Mouse (Mus musculus): Measurements from ENCODE around the gene Gpr160. TPM values are rescaled to one million over a fixed set of nuclear protein-coding genes. Genes with fewer than 3 reads are reported as not detected.
"Not testable (repeated sequence)": the region's sequence is repeated elsewhere in the genome, so short reads cannot be mapped to it uniquely, and the experiment has no call there.

Gene Gpr160
- polyA plus RNA-seq, 1 experiment from 2014 or later: 1.8 TPM

GRCm38 (mm10) chr3:30859599-30859998 lies 3.8 kb downstream of the Gpr160 start:
- WGBS: 91% methylated on average over 8 of the region's 8 CpGs
- not testable (repeated sequence) for ATAC-seq (ENCODE audit: insufficient number of reproducible peaks, insufficient read depth, low FRiP score, low TSS enrichment, low read depth); H3K27ac ChIP-seq; H3K36me3 ChIP-seq; H3K9me3 ChIP-seq; H3K9ac ChIP-seq (replicated peaks); H3K4me3 ChIP-seq (replicated peaks); H3K4me2 ChIP-seq; H3K4me1 ChIP-seq (replicated peaks)
- peaks cover 30% of the 10 kb centered on the region for H3K27me3 ChIP-seq

- no peak overlapping the region for H3K27ac ChIP-seq
- ATAC-seq (ENCODE audit: insufficient number of reproducible peaks, insufficient read depth, low FRiP score, low TSS enrichment, low read depth): no peak
- H3K27me3 ChIP-seq: peaks cover 19% of the 10 kb centered on the region
- H3K9ac ChIP-seq (replicated peaks): no peak overlapping the region
- H3K4me2 ChIP-seq: no peak overlapping the region
- no peak overlapping the region for H3K4me3 ChIP-seq (replicated peaks)
- H3K4me1 ChIP-seq (replicated peaks): peaks cover 8% of the 10 kb centered on the region; the same call in 1 of the 2 replicates
- H3K36me3 ChIP-seq: no peaks in the 10 kb centered on the region
- WGBS: 72% methylated on average over 4 of the region's 4 CpGs
- no peaks in the 10 kb centered on the region for H3K9me3 ChIP-seq
These were observed 5.0 kb downstream of the Gpr160 start for GRCm38 (mm10) chr3:30860705-30861104.

DNA sequence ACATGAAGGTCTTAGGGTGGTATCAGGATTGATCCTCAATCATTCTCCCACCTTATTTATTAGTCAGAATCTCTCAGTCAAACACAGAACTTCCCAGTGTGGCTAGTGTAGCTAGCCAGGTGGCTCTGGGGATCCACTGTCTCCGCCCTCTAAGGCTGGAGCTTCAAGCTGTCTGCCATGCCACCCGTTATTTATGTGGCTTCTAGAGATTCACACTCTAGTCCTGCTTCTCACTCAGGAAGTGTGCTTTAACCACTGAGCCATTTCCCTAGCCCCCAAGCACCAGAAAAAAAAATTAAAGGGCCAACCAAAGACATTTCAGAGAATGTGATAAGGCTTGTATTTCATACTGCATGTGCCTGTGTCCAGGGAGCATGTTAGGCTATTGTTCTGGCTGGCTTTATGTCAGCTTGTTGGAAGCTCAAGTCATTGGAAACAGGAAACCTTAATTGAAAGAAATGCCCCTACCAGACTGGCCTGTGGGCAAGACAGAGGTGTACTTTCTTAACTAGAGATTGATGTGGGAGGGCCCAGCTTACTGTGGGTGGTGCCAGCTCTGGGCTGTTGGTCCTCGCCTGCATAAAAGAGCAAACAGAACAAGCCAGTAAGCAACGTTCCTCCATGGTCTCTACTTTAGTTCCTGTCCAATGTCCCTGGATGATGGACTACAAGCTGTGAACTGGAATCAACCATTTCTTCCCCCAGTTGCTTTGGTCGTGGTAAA lies 8.1 kb downstream of the Gpr160 start:
- no peak overlapping the region for H3K4me2 ChIP-seq
- H3K4me3 ChIP-seq (replicated peaks): no peak overlapping the region
- WGBS: 67% methylated on average over 5 of the region's 5 CpGs
- H3K27me3 ChIP-seq: no peaks in the 10 kb centered on the region
- H3K9ac ChIP-seq (replicated peaks): no peak overlapping the region
- H3K27ac ChIP-seq: no peak overlapping the region
- H3K36me3 ChIP-seq: no peaks in the 10 kb centered on the region
- no peaks in the 10 kb centered on the region for H3K9me3 ChIP-seq
- ATAC-seq (ENCODE audit: insufficient number of reproducible peaks, insufficient read depth, low FRiP score, low TSS enrichment, low read depth): no peak
- peaks cover 2% of the 10 kb centered on the region; the same call in 1 of the 2 replicates for H3K4me1 ChIP-seq (replicated peaks)

DNA sequence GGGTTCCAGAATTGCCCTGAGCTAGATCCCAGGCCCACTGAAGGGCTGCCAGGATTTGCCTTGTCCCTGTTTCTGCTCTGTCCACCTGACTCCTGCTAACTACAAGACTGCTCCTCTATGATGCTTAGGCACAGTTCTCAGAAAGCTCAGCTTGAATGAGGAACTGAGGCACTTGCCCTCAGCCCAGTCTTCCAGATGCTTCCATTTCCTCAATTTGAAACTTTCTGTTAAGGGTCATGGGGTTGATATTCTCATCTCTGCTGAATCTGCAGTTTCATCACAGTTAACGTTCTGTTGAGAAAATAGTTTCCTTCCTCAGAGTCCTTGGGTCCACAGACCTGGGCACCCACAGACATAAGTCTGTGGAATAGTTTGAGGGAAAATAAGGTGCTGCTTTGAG lies 8.9 kb downstream of the Gpr160 start:
- WGBS: 80% methylated on average over 1 of the region's 1 CpGs
- Histone ChIP-seq H3K9ac (replicated peaks) (no peak overlapping the region), H3K4me3 (replicated peaks) (no peak overlapping the region), H3K9me3 (no peaks in the 10 kb centered on the region), H3K27me3 (no peaks in the 10 kb centered on the region), H3K27ac (no peak overlapping the region), H3K4me2 (no peak overlapping the region), H3K4me1 (replicated peaks) (peaks cover 2% of the 10 kb centered on the region; the same call in 1 of the 2 replicates), H3K36me3 (no peaks in the 10 kb centered on the region)
- ATAC-seq (ENCODE audit: insufficient number of reproducible peaks, insufficient read depth, low FRiP score, low TSS enrichment, low read depth): no peak

DNA sequence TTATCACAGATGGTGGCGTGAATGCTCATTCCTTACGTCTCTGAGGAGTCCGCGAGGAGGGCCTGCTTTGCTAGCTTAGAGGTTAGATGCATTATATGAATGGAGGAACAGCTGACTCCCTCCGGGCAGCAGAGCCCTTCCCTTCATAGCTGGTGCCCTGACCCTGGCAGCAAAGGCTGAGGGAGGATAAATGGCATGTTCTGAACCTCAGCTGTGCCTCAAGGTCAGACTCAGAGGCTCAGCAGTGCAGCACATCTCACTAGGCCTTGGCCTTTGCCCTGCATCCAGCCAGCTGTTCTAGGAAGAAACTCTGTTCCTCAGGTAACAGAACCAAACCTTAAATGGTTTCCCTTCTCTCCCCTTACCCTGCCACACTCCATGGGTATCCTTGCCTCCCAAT lies 12.4 kb downstream of the Gpr160 start:
- ATAC-seq (ENCODE audit: insufficient number of reproducible peaks, insufficient read depth, low FRiP score, low TSS enrichment, low read depth): no peak
- Histone ChIP-seq H3K9me3 (no peaks in the 10 kb centered on the region), H3K4me3 (replicated peaks) (no peak overlapping the region), H3K9ac (replicated peaks) (no peak overlapping the region), H3K4me2 (no peak overlapping the region), H3K27ac (no peak overlapping the region), H3K36me3 (no peaks in the 10 kb centered on the region), H3K4me1 (replicated peaks) (peaks cover 2% of the 10 kb centered on the region; the same call in 1 of the 2 replicates), H3K27me3 (no peaks in the 10 kb centered on the region)
- WGBS: 90% methylated on average over 5 of the region's 5 CpGs

GRCm38 (mm10) chr3:30868625-30869024 lies 12.9 kb downstream of the Gpr160 start:
- Histone ChIP-seq H3K27me3 (no peaks in the 10 kb centered on the region), H3K4me3 (replicated peaks) (no peak overlapping the region), H3K9me3 (no peaks in the 10 kb centered on the region), H3K36me3 (no peaks in the 10 kb centered on the region), H3K4me2 (no peak overlapping the region), H3K9ac (replicated peaks) (no peak overlapping the region), H3K27ac (no peak overlapping the region), H3K4me1 (replicated peaks) (peaks cover 1% of the 10 kb centered on the region; the same call in 1 of the 2 replicates)
- no peak for ATAC-seq (ENCODE audit: insufficient number of reproducible peaks, insufficient read depth, low FRiP score, low TSS enrichment, low read depth)
- WGBS: 74% methylated on average over 5 of the region's 5 CpGs

GRCm38 (mm10) chr3:30869995-30870394 lies 14.2 kb downstream of the Gpr160 start:
- H3K27me3 ChIP-seq: no peaks in the 10 kb centered on the region
- no peaks in the 10 kb centered on the region for H3K9me3 ChIP-seq
- H3K36me3 ChIP-seq: no peaks in the 10 kb centered on the region
- ATAC-seq (ENCODE audit: insufficient number of reproducible peaks, insufficient read depth, low FRiP score, low TSS enrichment, low read depth): no peak
- H3K27ac ChIP-seq: no peak overlapping the region
- H3K4me1 ChIP-seq (replicated peaks): no peaks in the 10 kb centered on the region
- no peak overlapping the region for H3K4me3 ChIP-seq (replicated peaks)
- H3K9ac ChIP-seq (replicated peaks): no peak overlapping the region
- no peak overlapping the region for H3K4me2 ChIP-seq
- 78% methylated on average over 1 of the region's 1 CpGs for WGBS

- no peak for ATAC-seq (ENCODE audit: insufficient number of reproducible peaks, insufficient read depth, low FRiP score, low TSS enrichment, low read depth)
- H3K9me3 ChIP-seq: no peaks in the 10 kb centered on the region
- WGBS: 69% methylated on average over 6 of the region's 6 CpGs
- H3K36me3 ChIP-seq: no peaks in the 10 kb centered on the region
- H3K27me3 ChIP-seq: no peaks in the 10 kb centered on the region
- H3K27ac ChIP-seq: no peak overlapping the region
- no peak overlapping the region for H3K4me3 ChIP-seq (replicated peaks)
- H3K4me2 ChIP-seq: no peak overlapping the region
- no peaks in the 10 kb centered on the region for H3K4me1 ChIP-seq (replicated peaks)
- H3K9ac ChIP-seq (replicated peaks): no peak overlapping the region
These were observed 21.0 kb downstream of the Gpr160 start for GRCm38 (mm10) chr3:30876709-30877108.

DNA sequence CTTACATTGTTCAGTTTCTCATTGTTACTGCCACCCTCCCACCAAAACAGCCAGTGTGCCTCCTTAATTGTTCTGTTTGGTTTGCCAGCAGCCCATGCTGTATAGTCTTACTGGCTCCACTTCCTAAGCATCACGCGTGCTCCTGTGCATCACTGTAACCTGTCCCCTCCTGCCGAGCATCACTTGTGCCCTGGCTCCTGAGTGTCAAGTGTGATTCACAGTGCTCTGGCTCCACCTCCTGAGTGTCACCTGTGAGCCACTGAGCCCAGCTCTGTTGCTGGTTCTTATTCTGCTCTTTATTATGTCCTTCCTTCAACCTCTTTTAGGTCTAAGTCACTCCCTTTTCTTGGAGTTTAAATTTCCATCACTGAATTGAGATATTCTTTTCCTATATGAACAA lies 31.7 kb downstream of the Gpr160 start:
- WGBS: 90% methylated on average over 3 of the region's 3 CpGs
- H3K27me3 ChIP-seq: no peaks in the 10 kb centered on the region
- no peak for ATAC-seq (ENCODE audit: insufficient number of reproducible peaks, insufficient read depth, low FRiP score, low TSS enrichment, low read depth)
- H3K4me1 ChIP-seq (replicated peaks): no peaks in the 10 kb centered on the region
- H3K4me3 ChIP-seq (replicated peaks): no peak overlapping the region
- no peak overlapping the region for H3K27ac ChIP-seq
- H3K36me3 ChIP-seq: no peaks in the 10 kb centered on the region
- no peak overlapping the region for H3K9ac ChIP-seq (replicated peaks)
- no peaks in the 10 kb centered on the region for H3K9me3 ChIP-seq
- H3K4me2 ChIP-seq: no peak overlapping the region

- Histone ChIP-seq H3K4me3 (replicated peaks) (no peak overlapping the region), H3K9me3 (no peaks in the 10 kb centered on the region), H3K27ac (no peak overlapping the region), H3K27me3 (no peaks in the 10 kb centered on the region), H3K4me2 (no peak overlapping the region), H3K4me1 (replicated peaks) (no peaks in the 10 kb centered on the region), H3K9ac (replicated peaks) (no peak overlapping the region), H3K36me3 (no peaks in the 10 kb centered on the region)
- ATAC-seq (ENCODE audit: insufficient number of reproducible peaks, insufficient read depth, low FRiP score, low TSS enrichment, low read depth): no peak
- WGBS: 43% methylated on average over 1 of the region's 1 CpGs
These were observed 33.3 kb downstream of the Gpr160 start for GRCm38 (mm10) chr3:30889014-30889413.

GRCm38 (mm10) chr3:30896721-30897120 lies 41.0 kb downstream of the Gpr160 start:
- WGBS: 67% methylated on average over 5 of the region's 5 CpGs

GRCm38 (mm10) chr3:30899407-30899806 lies 43.7 kb downstream of the Gpr160 start:
- Histone ChIP-seq H3K36me3 (peaks cover 56% of the 10 kb centered on the region), H3K4me2 (no peak overlapping the region), H3K4me1 (replicated peaks) (no peaks in the 10 kb centered on the region), H3K27me3 (no peaks in the 10 kb centered on the region), H3K9me3 (no peaks in the 10 kb centered on the region), H3K27ac (no peak overlapping the region), H3K4me3 (replicated peaks) (no peak overlapping the region), H3K9ac (replicated peaks) (no peak overlapping the region)
- no peak for ATAC-seq (ENCODE audit: insufficient number of reproducible peaks, insufficient read depth, low FRiP score, low TSS enrichment, low read depth)
- 93% methylated on average over 8 of the region's 8 CpGs for WGBS

More at GRCm38 (mm10) chr3:30896721-30897120, 41.0 kb downstream of the Gpr160 start:
- Histone ChIP-seq H3K27ac (no peak overlapping the region), H3K36me3 (peaks cover 40% of the 10 kb centered on the region), H3K4me3 (replicated peaks) (no peak overlapping the region), H3K4me1 (replicated peaks) (no peaks in the 10 kb centered on the region), H3K9ac (replicated peaks) (no peak overlapping the region), H3K27me3 (no peaks in the 10 kb centered on the region), H3K9me3 (no peaks in the 10 kb centered on the region), H3K4me2 (no peak overlapping the region)
- ATAC-seq (ENCODE audit: insufficient number of reproducible peaks, insufficient read depth, low FRiP score, low TSS enrichment, low read depth): no peak
